Mouse (Mus musculus) lung, postnatal 36 days (tissue): ENCODE data around the gene Sgsm2.
"Not testable (repeated sequence)": the region's sequence is repeated elsewhere in the genome, so short reads cannot be mapped to it uniquely, and the experiment has no call there.

Source experiments
- DNase-seq: peaks from one replicate; pipeline ENCODE4 v3.0.0; 2022; ENCODE audit warnings: mixed read lengths

Gene Sgsm2

DNA sequence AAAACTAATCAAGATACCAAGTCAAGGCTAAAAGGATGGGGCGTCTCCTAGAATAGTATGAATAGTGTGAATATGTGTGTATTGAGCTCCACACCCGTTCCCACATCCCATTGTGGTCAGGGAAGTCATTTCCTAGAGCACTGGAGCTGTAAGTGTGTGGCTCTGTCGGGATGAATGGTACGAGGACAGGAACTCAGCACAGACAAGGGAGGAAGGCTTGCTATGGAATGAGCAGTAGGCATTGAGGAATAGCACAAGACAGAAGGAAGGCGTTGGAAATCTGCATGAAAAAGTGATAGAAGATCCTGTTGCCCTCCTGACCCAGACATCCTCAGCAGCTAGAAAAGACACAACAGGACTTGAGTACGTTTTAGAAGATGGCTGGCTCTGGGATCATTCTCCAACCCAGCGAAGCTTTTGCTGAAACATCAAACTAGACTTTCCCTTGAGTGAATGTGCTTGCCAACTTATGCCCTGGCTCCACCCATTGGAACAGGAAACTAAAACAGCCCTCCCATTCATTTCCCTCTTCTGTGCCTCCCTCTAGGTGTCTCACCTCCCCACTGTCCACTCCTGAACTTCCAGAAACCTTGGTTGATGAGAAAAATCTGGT is 69.0 kb downstream of the Sgsm2 start:
- peak; percentile 47 for DNase-seq

GRCm38 (mm10) chr11:74826702-74827101 is 70.2 kb downstream of the Sgsm2 start:
- DNase-seq: no peak

- peak; percentile 64 for DNase-seq
Measured at GRCm38 (mm10) chr11:74826151-74826550, 70.7 kb downstream of the Sgsm2 start.

GRCm38 (mm10) chr11:74822746-74823440 is 74.0 kb downstream of the Sgsm2 start:
- no peak for DNase-seq

- peak; percentile 57 for DNase-seq
Measured at GRCm38 (mm10) chr11:74821463-74821862, 75.4 kb downstream of the Sgsm2 start.

- DNase-seq: no peak
Measured at GRCm38 (mm10) chr11:74820921-74821320, 75.9 kb downstream of the Sgsm2 start.

DNA sequence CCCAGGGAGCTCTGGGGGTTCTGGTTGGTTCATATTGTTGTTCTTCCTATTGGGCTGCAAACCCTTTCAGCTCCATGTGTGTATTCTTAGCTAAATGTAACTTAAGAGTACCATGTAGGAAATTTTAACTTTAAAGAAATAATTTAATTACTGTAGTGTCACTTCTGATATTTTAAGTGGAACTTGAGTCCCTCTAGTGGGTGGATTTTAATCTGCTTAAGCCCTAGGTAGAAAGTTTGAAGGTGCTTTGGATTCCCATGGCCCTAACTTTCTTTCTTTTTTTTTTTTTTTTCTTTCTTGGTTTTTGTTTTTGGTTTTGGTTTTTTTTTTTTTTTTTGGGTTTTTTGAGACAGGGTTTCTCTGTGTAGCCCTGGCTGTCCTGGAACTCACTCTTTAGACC is 81.1 kb downstream of the Sgsm2 start:
- DNase-seq: no peak

GRCm38 (mm10) chr11:74811538-74811937 is 85.3 kb downstream of the Sgsm2 start:
- DNase-seq: no peak

GRCm38 (mm10) chr11:74811027-74811426 is 85.8 kb downstream of the Sgsm2 start:
- not testable (repeated sequence) for DNase-seq

DNA sequence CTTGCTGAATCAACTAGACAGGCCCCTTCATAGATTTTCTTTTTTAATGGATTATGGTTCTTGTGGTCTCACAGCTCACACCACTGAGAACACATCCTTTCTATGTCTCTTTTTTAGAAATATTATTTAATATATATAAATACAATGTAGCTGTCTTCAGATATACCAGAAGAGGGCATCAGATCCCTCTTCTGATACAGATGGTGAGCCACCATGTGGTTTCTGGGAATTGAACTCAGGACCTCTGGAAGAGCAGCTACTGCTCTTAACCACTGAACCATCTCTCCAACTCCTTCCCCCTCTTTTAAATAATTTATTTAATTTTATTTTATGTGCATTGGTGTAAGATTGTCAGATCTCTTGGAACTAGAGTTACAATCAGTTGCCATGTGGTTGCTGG is 86.7 kb downstream of the Sgsm2 start:
- DNase-seq: no peak

GRCm38 (mm10) chr11:74808251-74808853 is 88.5 kb downstream of the Sgsm2 start:
- DNase-seq: no peak

DNA sequence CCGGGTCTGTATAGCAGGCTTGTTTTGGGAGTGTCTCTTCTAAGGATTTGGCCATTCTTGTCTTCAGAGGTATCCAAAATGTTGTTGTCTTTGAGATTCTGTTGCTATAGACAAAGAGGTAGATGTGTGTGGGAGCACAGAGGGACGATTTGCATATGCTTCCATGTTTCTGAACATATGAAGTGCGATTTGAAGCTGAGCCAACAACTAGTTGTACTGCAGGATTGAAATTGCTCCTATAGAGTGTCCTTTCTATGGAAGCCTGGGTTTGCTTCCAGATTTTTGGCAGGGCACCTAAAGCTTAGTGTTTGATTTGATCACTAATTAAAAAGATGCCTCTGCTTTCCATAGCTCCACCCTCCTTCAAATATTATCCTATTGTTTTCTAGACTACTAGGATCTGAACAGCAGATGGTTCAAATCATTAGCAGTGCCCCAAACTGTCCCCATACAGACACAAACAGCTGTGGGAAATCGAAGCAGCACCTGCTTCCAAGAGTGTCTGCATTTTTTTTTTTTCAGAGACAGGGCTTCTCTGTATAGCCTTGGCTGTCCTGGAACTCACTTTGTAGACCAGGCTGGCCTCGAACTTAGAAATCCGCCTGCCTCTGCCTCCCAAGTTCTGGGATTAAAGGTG is 89.5 kb downstream of the Sgsm2 start:
- DNase-seq: peak; percentile 48

DNA sequence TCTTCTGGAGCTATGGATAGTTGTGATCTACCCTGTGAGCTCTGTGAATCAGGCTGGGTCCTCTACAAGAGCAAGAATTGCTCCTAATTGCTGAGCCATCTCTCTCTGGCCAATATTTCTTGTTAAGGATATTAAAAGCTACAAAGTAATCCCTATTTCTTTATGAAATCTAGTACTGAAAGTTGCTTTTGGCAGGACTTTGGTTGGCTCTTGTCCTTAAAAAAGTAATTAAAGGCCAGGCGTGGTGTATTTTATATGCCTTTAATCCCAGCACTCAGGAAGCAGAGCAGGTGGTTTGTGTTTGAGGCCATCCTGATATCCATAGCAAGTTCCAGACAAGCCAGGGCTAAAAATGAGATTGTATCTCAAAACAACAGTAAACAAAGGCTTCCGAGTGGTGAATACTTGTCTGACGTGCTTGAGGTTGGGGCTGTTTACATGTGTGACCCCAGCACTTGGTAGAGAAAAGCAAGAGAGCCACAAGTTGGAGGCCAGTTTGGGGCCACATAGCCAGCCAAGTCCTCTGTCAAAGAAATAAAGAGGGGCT is 92.7 kb downstream of the Sgsm2 start:
- peak; percentile 44 for DNase-seq

GRCm38 (mm10) chr11:74800658-74801057 is 96.2 kb downstream of the Sgsm2 start:
- DNase-seq: no peak
